Mouse (Mus musculus): ENCODE results near the gene Edar. TPM values are rescaled to one million over a fixed set of nuclear protein-coding genes. Genes with fewer than 3 reads are reported as not detected.

Gene Edar
- total RNA-seq, 2 experiments from 2014 or later = 0.64 to 0.65 TPM

- intact Hi-C loops (cut with DNase I) = no loop called here
- peak; percentile 48 to 51 for DNase-seq
These were observed 64.8 kb downstream of the Edar start for GRCm38 (mm10) chr10:58610484-58611261.

- DNase-seq = no peak
These were observed 66.6 kb downstream of the Edar start for GRCm38 (mm10) chr10:58608858-58609257.

DNA sequence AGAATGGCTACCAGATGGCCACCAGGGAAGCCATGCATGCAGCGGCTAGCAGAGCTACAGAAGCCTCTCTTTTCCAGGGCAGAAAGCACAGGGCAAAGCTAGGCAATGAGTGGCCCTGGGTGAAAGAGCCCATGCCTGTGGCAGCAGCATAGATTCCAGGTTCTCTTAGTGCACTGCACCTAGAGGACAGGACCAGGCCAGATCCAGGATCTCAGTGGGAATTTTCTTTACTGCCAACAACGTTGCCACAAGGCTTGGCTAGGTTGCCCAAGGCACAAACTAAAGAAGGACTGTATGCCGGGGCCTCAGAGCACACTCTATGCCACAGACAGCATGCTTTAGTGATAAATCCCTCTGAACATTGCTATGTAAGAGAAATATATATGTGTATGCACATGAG lies 69.1 kb downstream of the Edar start:
- intact Hi-C loops (cut with DNase I) = no loop called here

More at GRCm38 (mm10) chr10:58608858-58609257, 66.6 kb downstream of the Edar start:
- intact Hi-C loops (cut with DNase I) = no loop called here

DNA sequence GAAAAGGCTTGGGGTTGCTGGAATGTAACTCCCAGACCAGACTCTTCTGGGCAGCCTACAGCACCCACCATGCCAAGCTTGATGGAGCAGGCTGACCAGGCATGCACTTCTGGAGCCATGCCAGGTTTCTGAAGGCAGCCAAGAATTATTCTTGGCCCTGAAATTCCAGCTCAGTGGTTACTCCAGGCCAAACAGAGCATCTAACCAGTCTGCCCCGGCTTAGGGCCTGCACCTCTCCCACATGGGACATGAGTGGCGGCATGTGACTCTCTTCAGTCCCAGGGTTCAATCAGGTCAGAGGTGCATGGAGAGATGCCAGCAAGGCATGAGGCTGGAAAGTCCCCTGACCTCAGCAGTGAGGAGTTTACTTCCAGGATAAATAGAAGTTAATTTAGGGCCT lies 70.7 kb downstream of the Edar start:
- peak; percentile 73 to 74 for DNase-seq
- intact Hi-C loops (cut with DNase I) = no loop called here

More for the DNA sequence above, 69.1 kb downstream of the Edar start:
- no peak for DNase-seq

DNA sequence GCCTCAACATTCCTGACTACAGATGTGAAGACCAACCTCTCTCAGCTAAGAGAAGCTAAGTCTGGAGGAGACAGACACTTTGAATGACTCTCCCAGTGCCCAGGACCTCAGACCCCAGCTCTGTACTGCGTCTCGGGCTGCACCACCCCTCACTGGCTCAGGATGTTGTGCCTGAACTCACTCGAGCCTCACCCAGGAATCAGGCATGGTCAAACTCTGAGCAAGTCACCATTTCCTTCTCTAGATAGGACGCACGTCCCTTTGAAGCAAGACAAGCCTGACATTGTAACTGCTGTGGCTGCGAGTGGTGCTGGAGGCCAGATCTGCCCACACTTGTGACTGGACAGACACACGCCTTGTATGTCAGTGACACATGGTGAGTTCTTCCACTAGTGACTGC lies 73.5 kb downstream of the Edar start:
- intact Hi-C loops (cut with DNase I) = no loop called here

DNA sequence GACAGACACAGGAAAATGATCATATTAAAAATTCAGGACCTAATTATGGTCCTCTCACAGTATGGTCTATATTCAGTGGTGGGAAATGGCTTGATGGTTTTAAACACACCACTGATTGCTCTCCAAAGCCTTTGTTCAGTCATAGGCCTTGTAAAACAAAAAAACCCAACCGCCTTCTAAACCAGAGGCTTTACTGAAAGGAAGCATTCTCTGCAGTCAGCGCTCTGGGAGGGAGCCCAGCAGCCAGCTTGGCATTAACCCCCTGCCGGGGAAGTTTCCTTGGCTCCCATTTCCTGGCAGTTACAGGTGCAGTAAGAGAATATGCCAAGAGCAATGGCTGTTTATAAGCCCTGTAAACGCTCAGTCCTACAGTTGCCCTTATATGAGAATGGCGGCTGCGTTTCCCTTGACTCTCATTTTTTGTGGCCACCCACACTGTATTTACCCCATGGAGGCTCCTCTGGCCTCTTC lies 74.0 kb downstream of the Edar start:
- intact Hi-C loops (cut with DNase I) = no loop called here
- peak in 1 of 2 experiments; percentile 30 for DNase-seq

More for the DNA sequence above, 73.5 kb downstream of the Edar start:
- no peak for DNase-seq

GRCm38 (mm10) chr10:58600983-58601382 lies 74.5 kb downstream of the Edar start:
- intact Hi-C loops (cut with DNase I) = no loop called here
- no peak for DNase-seq

DNA sequence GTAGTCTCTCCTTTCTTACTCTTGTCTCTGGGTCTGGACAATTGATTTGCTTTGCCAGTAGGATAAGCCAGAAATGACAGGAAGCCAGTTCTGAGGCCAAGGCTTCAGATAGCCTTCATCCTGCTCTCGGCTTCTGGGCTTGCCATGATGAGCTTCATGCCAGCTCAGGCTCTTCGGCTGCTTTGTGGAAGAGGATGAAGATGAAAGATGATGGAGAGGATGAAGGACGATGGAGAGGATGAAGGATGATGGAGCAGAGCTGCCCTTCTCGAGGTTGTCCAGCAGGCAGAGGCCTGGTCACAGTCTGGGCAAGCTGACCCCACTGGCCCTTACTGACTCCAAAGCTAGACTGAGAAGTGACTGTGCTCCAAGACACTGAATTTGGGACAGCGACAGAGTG lies 75.3 kb downstream of the Edar start:
- no peak for DNase-seq
- intact Hi-C loops (cut with DNase I) = no loop called here

DNA sequence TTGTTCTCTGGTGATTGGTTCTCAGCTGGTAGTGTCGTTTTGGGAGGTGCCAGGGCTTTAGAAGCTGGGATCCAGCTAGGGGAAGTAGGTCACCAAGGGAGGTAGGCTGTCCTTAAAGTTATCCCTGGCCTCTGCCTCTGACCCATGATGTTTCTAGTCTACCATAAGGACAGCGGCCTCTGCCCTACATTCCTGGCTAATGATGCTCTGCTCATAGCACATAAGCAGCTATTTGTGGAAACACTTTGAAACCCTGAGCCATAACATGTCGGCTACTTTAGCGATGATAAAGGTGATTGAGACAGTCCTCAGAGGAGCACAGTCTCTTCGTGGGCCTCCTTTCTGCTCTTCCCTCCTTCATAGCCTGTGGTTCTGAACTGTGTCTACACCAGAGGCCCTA lies 79.6 kb downstream of the Edar start:
- intact Hi-C loops (cut with DNase I) = no loop called here
- DNase-seq = peak; percentile 30 to 32

DNA sequence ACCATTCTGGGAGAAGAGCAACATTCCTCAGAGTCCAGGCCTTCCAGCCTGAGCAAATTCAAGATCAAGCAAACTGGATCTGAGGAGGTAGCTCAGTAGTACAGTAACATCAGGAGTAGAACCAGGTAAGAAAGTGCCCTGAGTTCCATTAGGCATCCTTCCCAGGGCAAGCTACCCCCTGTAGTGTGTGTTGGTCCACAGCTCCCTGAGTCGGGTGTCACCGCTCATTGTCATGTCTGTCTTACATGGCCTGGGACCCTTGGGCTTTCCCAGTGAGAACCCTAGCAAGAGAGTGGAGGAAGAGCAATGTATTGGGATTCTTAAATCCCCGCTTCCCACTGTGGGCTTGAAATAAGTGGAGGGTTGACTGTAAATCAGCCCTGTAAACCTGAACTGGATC lies 80.3 kb downstream of the Edar start:
- DNase-seq = no peak
- intact Hi-C loops (cut with DNase I) = no loop called here

DNA sequence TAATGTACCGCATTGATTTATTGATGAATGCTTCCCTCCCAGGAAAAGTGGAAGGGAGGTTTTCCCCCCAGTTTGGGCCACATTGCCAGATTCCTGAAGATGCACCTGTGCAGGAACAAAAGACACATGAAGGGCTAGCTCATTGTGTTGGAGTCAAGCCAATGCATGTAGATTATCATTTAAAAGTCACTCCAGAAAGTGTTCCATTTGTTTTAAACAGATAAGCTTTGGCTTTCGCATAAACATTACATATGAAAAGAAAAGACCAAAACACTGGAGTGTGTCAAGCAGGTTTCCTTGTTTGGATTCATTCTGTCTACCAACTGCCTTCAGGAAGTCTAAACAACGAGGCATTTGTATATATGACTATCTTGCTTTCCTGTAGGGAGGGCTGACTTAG lies 81.0 kb downstream of the Edar start:
- intact Hi-C loops (cut with DNase I) = no loop called here

DNA sequence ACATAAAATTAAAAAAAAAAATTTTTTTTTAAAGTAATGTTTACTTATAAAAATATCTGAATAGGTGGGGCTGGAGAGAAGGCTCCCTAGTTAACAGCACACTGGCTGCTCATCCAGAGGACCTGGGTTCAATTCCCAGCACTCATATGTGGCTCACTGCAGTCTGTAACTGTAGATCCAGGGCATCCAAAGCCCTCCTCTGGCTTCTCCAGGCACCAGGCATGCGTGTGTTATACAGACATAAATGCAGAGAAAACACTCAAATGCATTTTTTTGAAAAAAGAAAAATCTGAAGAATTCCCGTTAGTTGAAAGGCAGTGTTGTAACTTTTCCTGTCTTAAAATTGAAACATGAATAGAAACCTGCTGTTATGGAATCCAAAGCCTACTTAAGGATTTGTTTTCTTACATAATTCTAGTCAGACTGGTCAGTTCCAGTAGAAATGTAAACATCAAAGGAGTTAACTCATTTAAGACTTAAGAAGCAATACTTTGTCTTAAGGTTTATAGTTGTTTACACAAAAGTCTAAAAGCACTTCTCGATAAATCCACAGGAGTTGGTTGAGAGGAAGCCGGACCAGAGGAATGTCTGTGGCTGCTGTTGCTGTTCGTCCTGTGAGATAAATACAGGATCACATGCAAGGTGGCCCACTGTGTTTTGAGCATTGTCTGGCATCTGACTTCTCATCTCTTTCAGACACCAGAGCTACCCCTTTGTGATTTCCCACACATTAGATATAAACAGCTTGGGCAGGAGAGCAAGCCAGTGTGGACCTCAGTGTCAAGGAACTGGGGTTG lies 89.8 kb downstream of the Edar start:
- DNase-seq = no peak
- intact Hi-C loops (cut with DNase I) = no loop called here

More for the DNA sequence above, 81.0 kb downstream of the Edar start:
- no peak for DNase-seq

DNA sequence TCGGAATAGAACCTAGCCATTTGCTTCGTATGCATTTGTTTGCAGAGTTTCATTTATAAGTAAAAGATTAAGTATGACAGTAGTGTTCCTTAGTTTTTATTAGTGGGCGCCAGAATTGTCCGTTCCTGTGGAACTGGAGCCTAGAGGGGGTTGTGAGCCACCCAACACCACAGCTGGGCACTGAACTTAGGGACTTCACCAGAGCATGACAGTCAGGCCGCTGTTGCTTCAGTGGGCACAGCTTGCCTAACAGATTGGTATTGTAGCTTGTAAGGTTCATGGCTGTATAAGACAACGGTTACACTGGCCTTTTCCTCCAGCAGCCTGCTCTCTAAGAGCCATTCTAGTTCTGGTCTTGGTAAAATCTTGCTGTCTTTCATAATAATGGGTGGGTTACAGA lies 114.9 kb downstream of the Edar start:
- intact Hi-C loops (cut with DNase I) = loop anchor here (2.0 to 5.0 kb wide), 2 partner anchors 62 to 114 kb away; partner anchors contain the start of gene Edar
- no peak for DNase-seq

DNA sequence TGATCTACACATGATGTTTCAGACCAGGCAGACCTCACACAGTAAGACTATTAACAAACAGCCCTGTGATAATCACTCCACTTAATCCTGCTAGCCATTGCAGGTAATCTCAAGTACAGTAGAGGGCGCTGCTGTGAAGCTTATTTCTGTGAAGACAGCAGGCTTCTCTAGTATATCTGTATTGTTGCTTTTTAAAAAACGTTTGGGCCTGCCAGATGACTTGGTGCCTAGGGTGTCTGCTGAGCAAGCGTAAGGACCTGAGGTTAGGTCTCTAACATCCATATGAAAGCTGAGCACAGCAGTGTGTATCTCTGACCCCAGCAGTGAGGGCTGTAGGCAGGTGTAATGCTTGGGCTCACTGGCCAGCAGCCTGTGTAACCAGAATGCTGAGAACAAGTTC lies 115.6 kb downstream of the Edar start:
- intact Hi-C loops (cut with DNase I) = loop anchor here (2.0 to 5.0 kb wide), 3 partner anchors 62 to 115 kb away; partner anchors contain the start of genes Ccdc138 and Edar
- peak; percentile 41 to 55 for DNase-seq

GRCm38 (mm10) chr10:58559098-58559497 lies 116.4 kb downstream of the Edar start:
- DNase-seq = peak; percentile 47 to 49
- intact Hi-C loops (cut with DNase I) = loop anchor here (5.0 kb wide), 1 partner anchor 62 kb away; the partner anchor contains the start of gene Ccdc138

- intact Hi-C loops (cut with DNase I) = loop anchor here (5.0 kb wide), 1 partner anchor 58 kb away; the partner anchor contains the start of gene Ccdc138
- DNase-seq = no peak
These were observed 120.6 kb downstream of the Edar start for GRCm38 (mm10) chr10:58554693-58555387.

Other genes with a start within 250 kb of the Edar start
- 10 to 100 TPM; 56.6 to 59.4 TPM for gene Ranbp2, start 228.7 kb downstream of the Edar start, total RNA-seq (2021)
- 1 to 10 TPM; 1.3 to 1.8 TPM for gene Ccdc138, start 177.7 kb downstream of the Edar start, total RNA-seq (2021)
- not detected for gene Gm17542, start 42.6 kb upstream of the Edar start, total RNA-seq (2021)
- 1 to 10 TPM; 1.3 to 1.7 TPM for gene Sh3rf3, start 137.7 kb upstream of the Edar start, total RNA-seq (2021)